Mouse (Mus musculus): Measurements from ENCODE around the gene Akr1b3. TPM values are rescaled to one million over a fixed set of nuclear protein-coding genes. Genes with fewer than 3 reads are reported as not detected.
A peak's percentile ranks its signal among the peaks of the same experiment; 100 is the strongest.
"Not testable (repeated sequence)": the region's sequence is repeated elsewhere in the genome, so short reads cannot be mapped to it uniquely, and the experiment has no call there.

Akr1b3 gene
- polyA plus RNA-seq, 1 experiment = 202 TPM

DNA sequence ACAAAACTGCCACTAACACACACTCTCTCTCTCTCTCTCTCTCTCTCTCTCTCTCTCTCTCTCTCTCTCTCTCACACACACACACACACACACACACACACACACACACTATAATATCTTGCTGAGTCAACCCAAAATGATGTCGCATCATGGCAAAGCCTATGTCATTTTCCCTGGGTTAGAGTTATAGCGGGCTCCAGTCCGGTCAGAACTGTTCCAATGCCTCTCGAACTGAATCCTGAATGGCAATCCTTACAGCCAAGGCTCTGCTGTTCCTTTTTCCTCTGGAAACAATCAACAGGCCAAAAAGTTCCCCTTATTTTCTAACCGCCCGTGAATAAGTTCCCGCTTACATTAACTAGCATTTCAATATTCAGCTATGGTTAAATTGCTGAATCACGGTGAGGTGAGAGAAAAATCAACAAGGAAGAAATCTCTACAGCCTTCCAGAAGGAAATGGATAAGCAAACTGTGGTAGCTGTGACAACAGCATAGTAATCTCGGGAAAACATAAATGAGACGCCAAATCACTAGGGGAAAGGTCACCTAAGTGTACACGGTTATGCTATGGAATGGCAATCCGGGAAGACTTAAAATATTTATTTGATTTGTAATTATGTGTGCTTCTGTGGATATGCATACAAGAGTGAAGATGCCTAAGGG lies 32.9 kb upstream of the Akr1b3 start:
- Histone ChIP-seq H3K4me3 (ENCODE audit: insufficient read depth, low read length) (no peak overlapping the region), H3K27ac (ENCODE audit: insufficient read depth, low read depth, low read length) (no peak overlapping the region), H3K4me1 (ENCODE audit: control insufficient read depth, insufficient read depth, low read length) (peaks cover 36% of the 10 kb centered on the region)
- no peak for TF ChIP-seq CTCF (IDR thresholded peaks at IDR 0.05; ENCODE audit: low read depth, low read length)
- no peak for TF ChIP-seq POLR2A (IDR thresholded peaks at IDR 0.05; ENCODE audit: borderline replicate concordance, low read depth, low read length)

DNA sequence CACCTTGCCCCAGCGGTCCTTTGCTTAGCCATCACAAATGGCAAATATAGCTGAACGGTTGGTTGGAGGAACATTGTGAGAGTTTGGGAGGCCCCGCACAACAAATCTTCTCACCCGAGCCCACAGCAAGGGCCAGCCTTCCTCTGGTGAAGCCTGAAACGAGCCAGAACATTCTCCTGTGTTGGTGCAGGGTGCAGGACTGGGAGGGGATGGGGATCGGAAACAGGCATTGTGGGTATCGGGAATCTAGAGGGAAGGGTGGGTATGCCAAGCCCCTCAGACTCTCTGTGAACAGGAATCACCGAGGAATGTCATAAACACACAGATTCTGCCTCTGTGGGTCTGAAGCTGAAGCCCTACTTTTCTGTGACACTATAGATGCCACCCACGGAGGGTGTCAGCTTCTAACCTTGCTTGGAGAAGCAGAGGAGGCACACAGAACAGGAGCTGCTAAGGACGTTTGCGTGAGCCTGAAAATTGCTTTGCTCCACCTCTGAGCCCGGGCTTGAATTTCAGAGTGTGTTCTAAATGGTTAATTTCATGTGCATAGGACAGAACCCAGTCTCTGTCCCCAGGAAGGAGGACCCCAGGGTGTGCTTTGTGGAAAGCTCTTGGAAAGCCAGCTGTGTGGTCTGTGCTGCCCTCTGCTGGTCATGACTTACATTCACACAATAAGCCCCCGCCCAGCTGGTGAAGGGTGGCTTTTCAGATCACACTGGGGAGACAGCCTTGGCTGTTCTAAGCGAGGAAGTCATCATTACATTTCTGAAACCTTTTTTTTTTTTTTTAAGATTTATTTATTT lies 29.0 kb upstream of the Akr1b3 start:
- H3K27ac ChIP-seq (ENCODE audit: insufficient read depth, low read depth, low read length) = no peak overlapping the region
- H3K4me3 ChIP-seq (ENCODE audit: insufficient read depth, low read length) = no peak overlapping the region
- TF ChIP-seq POLR2A (IDR thresholded peaks at IDR 0.05; ENCODE audit: borderline replicate concordance, low read depth, low read length) (no peak), CTCF (IDR thresholded peaks at IDR 0.05; ENCODE audit: low read depth, low read length) (peak; percentile 90)
- peaks cover 14% of the 10 kb centered on the region for H3K4me1 ChIP-seq (ENCODE audit: control insufficient read depth, insufficient read depth, low read length)

DNA sequence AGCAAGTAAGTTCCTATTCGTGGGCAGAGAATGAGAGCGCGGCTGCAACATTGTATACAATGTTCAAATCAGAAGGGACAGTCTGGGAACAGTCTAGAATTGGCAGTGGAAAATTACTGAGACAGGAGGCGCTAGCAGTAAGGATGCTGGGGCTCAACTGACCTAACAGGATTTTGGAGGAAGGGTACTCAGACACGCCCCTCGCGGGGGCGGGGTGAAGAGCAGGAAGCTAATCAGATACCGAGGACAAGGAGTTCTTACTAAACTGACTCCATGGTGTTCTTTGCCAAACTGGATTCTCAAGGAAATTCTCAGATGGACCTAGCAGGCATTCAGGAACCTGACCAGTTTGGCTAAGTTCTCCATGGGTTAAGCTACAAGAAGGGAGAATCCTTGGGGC lies 27.7 kb upstream of the Akr1b3 start:
- Histone ChIP-seq H3K4me1 (ENCODE audit: control insufficient read depth, insufficient read depth, low read length) (peaks cover 11% of the 10 kb centered on the region), H3K4me3 (ENCODE audit: insufficient read depth, low read length) (no peak overlapping the region), H3K27ac (ENCODE audit: insufficient read depth, low read depth, low read length) (no peak overlapping the region)
- TF ChIP-seq POLR2A (IDR thresholded peaks at IDR 0.05; ENCODE audit: borderline replicate concordance, low read depth, low read length) (no peak), CTCF (IDR thresholded peaks at IDR 0.05; ENCODE audit: low read depth, low read length) (no peak)

DNA sequence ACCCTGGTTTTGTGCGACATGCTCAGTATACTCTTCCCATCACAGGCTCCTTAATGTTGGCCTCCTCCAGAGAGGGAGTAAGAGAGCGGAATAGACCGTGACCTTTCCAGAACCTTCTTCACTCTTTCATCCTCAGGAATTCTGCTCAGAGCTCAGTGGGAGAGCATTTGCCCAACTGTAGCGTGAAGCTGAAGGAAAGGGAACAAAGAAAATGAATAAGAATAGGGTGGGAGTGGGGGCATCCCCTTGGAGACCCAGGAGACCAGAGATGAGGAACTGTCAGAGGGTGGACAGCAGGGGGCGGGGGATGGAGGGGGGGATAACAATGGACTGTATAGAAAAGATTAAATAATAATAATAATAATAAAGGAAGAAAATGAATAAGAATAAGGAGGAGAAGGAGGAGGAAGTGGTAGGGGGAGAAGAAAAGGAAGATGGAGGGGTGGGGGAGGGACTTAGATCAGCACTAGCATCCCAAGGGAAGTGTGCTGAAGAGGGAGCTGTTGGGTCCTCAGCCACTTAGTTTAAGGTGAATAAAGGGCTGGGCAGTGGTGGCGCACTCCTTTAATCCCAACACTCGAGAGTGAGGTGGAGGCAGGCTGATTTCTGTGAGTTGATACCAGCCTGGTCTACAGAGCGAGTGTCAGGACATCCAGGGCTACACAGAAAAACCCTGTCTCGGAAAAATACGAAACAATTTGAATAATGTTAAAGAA lies 27.0 kb upstream of the Akr1b3 start:
- Histone ChIP-seq H3K4me1 (ENCODE audit: control insufficient read depth, insufficient read depth, low read length) (peaks cover 15% of the 10 kb centered on the region), H3K27ac (ENCODE audit: insufficient read depth, low read depth, low read length) (no peak overlapping the region), H3K4me3 (ENCODE audit: insufficient read depth, low read length) (no peak overlapping the region)
- TF ChIP-seq CTCF (IDR thresholded peaks at IDR 0.05; ENCODE audit: low read depth, low read length) (no peak), POLR2A (IDR thresholded peaks at IDR 0.05; ENCODE audit: borderline replicate concordance, low read depth, low read length) (no peak)

DNA sequence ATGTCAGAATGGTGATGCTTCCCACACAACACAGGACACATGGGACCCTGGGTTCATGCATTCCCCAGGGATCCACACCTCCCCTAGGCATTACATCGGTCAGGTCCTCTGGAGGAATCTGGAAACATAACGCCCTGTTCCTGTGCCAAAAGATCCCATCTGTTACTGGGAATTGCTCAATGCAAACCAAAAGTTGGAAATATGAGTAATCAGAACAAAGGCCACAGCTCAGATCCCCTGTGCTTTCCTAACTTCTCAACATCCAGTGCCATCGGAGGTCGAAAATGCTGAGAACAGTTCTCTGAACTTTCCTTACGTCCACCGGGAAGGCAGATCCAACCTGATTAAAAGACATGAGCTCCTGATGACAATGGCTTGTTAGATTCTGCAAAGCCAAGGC lies 26.1 kb upstream of the Akr1b3 start:
- TF ChIP-seq POLR2A (IDR thresholded peaks at IDR 0.05; ENCODE audit: borderline replicate concordance, low read depth, low read length) (no peak), CTCF (IDR thresholded peaks at IDR 0.05; ENCODE audit: low read depth, low read length) (no peak)
- H3K4me1 ChIP-seq (ENCODE audit: control insufficient read depth, insufficient read depth, low read length) = peaks cover 16% of the 10 kb centered on the region
- no peak overlapping the region for H3K27ac ChIP-seq (ENCODE audit: insufficient read depth, low read depth, low read length)
- H3K4me3 ChIP-seq (ENCODE audit: insufficient read depth, low read length) = no peak overlapping the region

DNA sequence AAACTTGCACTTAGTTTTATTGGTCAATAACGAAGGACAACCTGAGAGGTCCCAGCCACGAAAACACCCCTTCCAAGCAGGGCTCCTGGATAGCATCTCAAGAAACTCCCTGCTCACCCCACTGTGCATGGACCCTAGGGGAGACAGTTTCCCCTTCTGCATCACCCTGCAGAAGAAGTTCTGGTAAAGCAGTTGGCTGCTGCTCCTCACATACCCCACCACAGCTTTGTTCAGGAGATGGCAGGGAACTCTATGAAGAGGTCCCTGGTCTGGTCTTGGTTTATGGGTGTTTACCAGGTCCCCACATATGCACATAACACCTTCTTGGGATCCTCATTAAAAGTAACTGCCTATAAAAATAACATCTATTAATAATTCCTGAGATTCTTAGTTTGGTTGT lies 25.2 kb upstream of the Akr1b3 start:
- no peak overlapping the region for H3K4me3 ChIP-seq (ENCODE audit: insufficient read depth, low read length)
- TF ChIP-seq POLR2A (IDR thresholded peaks at IDR 0.05; ENCODE audit: borderline replicate concordance, low read depth, low read length) (no peak), CTCF (IDR thresholded peaks at IDR 0.05; ENCODE audit: low read depth, low read length) (no peak)
- H3K27ac ChIP-seq (ENCODE audit: insufficient read depth, low read depth, low read length) = no peak overlapping the region
- peaks cover 16% of the 10 kb centered on the region for H3K4me1 ChIP-seq (ENCODE audit: control insufficient read depth, insufficient read depth, low read length)

DNA sequence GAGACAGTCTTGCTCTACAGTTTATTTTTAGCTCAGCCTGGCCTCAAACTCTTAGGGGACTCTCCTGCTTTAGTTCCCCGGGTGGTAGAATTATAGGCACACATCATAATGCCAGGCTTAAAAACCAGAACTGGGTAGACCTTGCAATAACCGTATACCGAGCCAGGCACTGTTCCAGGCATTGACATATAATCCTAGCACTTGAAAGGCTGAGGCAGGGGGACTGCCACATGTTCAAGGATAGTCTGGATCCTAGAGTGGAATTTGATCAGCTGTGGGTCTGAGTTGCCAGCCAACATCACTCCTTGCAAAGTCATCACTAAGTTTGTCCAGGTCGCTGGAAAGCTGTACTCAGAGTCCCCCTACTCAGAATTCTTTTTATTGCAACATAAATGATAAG lies 24.7 kb upstream of the Akr1b3 start:
- Histone ChIP-seq H3K4me1 (ENCODE audit: control insufficient read depth, insufficient read depth, low read length) (peaks cover 16% of the 10 kb centered on the region), H3K27ac (ENCODE audit: insufficient read depth, low read depth, low read length) (no peak overlapping the region), H3K4me3 (ENCODE audit: insufficient read depth, low read length) (no peak overlapping the region)
- no peak for TF ChIP-seq POLR2A (IDR thresholded peaks at IDR 0.05; ENCODE audit: borderline replicate concordance, low read depth, low read length)
- no peak for TF ChIP-seq CTCF (IDR thresholded peaks at IDR 0.05; ENCODE audit: low read depth, low read length)

DNA sequence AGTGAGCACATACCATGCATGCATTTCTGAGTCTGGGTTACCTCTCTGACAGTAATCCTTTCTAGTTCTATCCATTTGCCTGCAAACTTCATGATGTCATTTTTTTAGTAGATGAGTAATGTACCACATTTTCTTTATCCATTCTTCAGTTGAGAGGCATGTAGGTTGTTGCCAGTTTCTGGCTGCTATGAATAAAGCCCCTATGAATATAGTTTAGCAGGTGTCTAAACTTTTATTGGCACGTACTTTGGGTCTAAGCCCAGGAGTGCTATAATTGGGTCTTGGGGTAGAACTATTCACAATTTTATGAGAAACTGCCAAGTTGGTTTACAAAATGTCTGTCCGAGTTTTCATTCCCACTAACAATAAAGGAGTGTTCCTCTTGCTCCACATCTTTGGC lies 20.5 kb upstream of the Akr1b3 start:
- TF ChIP-seq POLR2A (IDR thresholded peaks at IDR 0.05; ENCODE audit: borderline replicate concordance, low read depth, low read length) (no peak), CTCF (IDR thresholded peaks at IDR 0.05; ENCODE audit: low read depth, low read length) (no peak)
- no peak overlapping the region for H3K27ac ChIP-seq (ENCODE audit: insufficient read depth, low read depth, low read length)
- peaks cover 8% of the 10 kb centered on the region for H3K4me1 ChIP-seq (ENCODE audit: control insufficient read depth, insufficient read depth, low read length)
- H3K4me3 ChIP-seq (ENCODE audit: insufficient read depth, low read length) = no peak overlapping the region

DNA sequence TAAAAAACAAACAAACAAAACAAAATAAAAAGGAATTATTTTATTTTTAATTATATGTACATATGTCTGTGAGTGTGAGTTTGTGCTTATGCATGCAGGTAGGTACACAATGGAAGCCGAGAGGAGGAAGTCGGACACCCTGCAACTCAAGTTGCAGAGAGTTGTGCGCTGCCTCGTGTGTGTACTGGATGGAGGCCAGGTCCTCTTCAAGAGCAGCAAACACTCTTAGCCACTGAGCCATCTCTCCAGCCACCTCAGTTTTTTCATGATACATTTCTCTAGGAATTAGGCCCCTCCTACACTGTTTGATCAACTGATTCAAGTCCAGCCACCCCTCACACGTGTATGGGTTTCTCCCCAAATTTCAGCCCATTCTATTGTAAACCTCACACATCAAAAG lies 17.4 kb upstream of the Akr1b3 start:
- Histone ChIP-seq H3K4me1 (ENCODE audit: control insufficient read depth, insufficient read depth, low read length) (0 out of 2 replicates have a peak, but pooled peaks cover 5% of the 10 kb centered on the region), H3K4me3 (ENCODE audit: insufficient read depth, low read length) (no peak overlapping the region), H3K27ac (ENCODE audit: insufficient read depth, low read depth, low read length) (no peak overlapping the region)
- TF ChIP-seq POLR2A (IDR thresholded peaks at IDR 0.05; ENCODE audit: borderline replicate concordance, low read depth, low read length) = no peak
- TF ChIP-seq CTCF (IDR thresholded peaks at IDR 0.05; ENCODE audit: low read depth, low read length) = no peak

DNA sequence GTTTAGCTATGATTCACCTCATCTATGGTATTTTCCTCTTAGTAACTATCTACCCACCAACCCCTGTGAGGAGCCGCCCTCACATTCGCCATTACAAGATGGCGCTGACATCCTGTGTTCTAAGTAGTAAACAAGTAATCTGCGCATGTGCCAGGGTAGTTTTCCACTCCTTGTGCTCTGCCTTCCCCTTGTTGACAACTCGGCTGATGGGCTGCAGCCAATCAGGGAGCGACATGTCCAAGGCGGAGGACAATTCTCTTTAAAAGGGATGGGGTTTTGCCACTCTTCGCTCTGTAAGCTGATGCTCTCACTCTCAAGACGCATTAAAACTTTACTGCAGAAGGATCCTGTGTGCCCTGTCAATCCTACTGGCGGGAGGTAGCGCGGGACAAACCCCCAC lies 14.5 kb upstream of the Akr1b3 start:
- H3K4me1 ChIP-seq (ENCODE audit: control insufficient read depth, insufficient read depth, low read length); H3K4me3 ChIP-seq (ENCODE audit: insufficient read depth, low read length); H3K27ac ChIP-seq (ENCODE audit: insufficient read depth, low read depth, low read length): not testable (repeated sequence)
